Mouse (Mus musculus): Measurements from ENCODE around the gene Tgfbr3. TPM values are rescaled to one million over a fixed set of nuclear protein-coding genes. Genes with fewer than 3 reads are reported as not detected.

Gene Tgfbr3
- polyA plus RNA-seq, 1 experiment from 2014 or later, result 7.1 TPM

DNA sequence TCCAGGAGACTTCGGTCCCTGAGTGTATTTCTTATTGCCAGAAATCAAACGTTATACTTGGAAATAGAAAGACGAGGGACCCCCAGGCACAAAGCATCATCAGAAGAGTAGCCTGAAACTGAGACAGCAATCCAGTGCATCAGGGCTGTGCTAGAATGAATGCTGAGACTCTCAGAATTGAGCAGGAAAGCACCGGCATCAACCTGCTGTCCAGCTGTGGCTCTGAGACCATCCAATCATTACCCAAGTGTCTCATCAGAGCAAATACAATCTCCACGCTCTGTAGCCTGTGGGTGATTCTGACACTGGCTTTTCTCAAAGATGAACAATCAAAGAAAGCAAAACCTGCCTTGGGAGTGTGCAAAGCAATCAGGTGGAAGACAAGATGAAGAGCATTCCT lies 221.3 kb downstream of the Tgfbr3 start:
- ATAC-seq (ENCODE audit: low read depth), result no peak
- no peaks in the 10 kb centered on the region for H3K27me3 ChIP-seq

DNA sequence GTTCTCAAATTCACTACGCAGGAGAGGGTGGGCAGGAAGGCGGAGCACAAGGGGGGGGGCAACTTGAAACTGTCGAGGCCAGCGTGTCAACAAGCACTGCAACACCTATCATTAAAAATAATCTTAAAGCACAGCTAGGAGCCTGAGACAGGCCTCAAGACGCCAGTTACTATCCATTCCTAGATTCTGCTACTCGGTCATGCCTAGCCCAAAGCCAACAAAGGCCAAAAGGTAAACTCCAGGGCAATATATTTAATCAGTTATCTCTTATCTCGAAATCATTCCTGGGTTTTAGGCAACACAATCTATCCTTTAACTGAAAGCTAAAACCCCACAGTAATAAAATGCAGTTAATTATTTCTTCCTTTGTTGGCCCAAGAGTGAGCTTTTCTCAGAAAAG lies 221.9 kb downstream of the Tgfbr3 start:
- DNase-seq, result no peak
- H3K4me1 ChIP-seq (replicated peaks), result no peaks in the 10 kb centered on the region
- H3K4me2 ChIP-seq, result no peak overlapping the region
- no peaks in the 10 kb centered on the region for H3K36me3 ChIP-seq
- WGBS (ENCODE audit: insufficient replicate concordance), result 53% methylated on average over 7 of the region's 7 CpGs
- ATAC-seq (ENCODE audit: low read depth), result no peak
- H3K27ac ChIP-seq, result no peak overlapping the region
- no peak overlapping the region for H3K9ac ChIP-seq
- no peak overlapping the region for H3K4me3 ChIP-seq (replicated peaks)
- no peaks in the 10 kb centered on the region for H3K27me3 ChIP-seq
- no peaks in the 10 kb centered on the region for H3K9me3 ChIP-seq (replicated peaks)

More for the DNA sequence above, 221.3 kb downstream of the Tgfbr3 start:
- H3K9ac ChIP-seq, result no peak overlapping the region
- H3K9me3 ChIP-seq (replicated peaks), result no peaks in the 10 kb centered on the region
- no peak overlapping the region for H3K4me2 ChIP-seq
- H3K4me3 ChIP-seq (replicated peaks), result no peak overlapping the region
- no peak overlapping the region for H3K27ac ChIP-seq
- no peak for DNase-seq
- no peaks in the 10 kb centered on the region for H3K4me1 ChIP-seq (replicated peaks)
- no peaks in the 10 kb centered on the region for H3K36me3 ChIP-seq
- WGBS (ENCODE audit: insufficient replicate concordance), result 67% methylated on average over 5 of the region's 5 CpGs

DNA sequence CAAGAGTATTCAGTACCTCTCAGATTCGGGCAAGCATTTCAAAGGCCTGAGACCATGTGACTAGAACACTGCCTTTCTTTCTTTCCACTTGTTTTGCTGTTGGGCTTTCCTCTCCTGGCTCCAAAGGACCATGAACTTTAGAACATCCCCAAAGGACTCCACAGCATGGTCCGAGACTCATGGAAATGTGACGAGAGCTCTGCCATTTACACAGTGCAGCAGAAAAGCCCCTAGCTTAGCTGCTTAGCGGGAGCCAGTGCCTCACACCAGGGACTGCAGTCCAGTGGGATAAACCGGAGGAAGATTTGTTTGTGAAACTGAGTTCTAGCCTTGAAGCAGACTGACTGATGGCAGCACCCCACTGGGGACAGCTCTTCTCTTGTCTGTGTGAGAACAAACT lies 224.5 kb downstream of the Tgfbr3 start:
- Histone ChIP-seq H3K36me3 (no peaks in the 10 kb centered on the region), H3K4me1 (replicated peaks) (no peaks in the 10 kb centered on the region), H3K4me2 (no peak overlapping the region), H3K4me3 (replicated peaks) (no peak overlapping the region), H3K9ac (no peak overlapping the region), H3K27ac (no peak overlapping the region), H3K9me3 (replicated peaks) (no peaks in the 10 kb centered on the region), H3K27me3 (no peaks in the 10 kb centered on the region)
- DNase-seq (no peak), ATAC-seq (ENCODE audit: low read depth) (no peak)
- WGBS (ENCODE audit: insufficient replicate concordance), result 66% methylated on average over 5 of the region's 5 CpGs

GRCm38 (mm10) chr5:107062229-107062852 lies 227.1 kb downstream of the Tgfbr3 start:
- H3K4me1 ChIP-seq (replicated peaks), result no peaks in the 10 kb centered on the region
- H3K4me2 ChIP-seq, result no peak overlapping the region
- H3K36me3 ChIP-seq, result no peaks in the 10 kb centered on the region
- no peaks in the 10 kb centered on the region for H3K9me3 ChIP-seq (replicated peaks)
- no peak for ATAC-seq (ENCODE audit: low read depth)
- no peak overlapping the region for H3K9ac ChIP-seq
- no peak overlapping the region for H3K4me3 ChIP-seq (replicated peaks)
- no peaks in the 10 kb centered on the region for H3K27me3 ChIP-seq
- DNase-seq, result no peak
- H3K27ac ChIP-seq, result no peak overlapping the region
- WGBS (ENCODE audit: insufficient replicate concordance), result 62% methylated on average over 12 of the region's 12 CpGs

DNA sequence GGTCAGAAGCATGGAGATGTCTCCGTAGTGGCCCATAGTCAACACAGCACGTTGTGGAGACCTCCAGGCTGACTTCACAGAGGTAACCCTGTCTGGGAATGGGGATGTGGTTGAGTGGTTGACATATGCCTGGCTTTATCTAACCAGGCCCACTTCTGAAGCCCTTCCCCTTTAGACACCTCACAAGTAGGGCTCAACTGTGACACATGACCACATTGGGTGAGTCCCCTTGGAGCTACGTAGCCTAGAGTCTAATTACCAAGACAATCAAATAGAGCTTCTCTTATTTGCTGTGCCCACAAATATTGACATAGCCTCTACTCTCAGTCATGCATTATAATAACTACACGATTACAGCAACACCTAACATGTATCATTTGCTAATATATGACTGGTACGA lies 229.9 kb downstream of the Tgfbr3 start:
- Histone ChIP-seq H3K27me3 (no peaks in the 10 kb centered on the region; the same call in 1 of the 2 replicates), H3K4me1 (replicated peaks) (peaks cover 8% of the 10 kb centered on the region), H3K9ac (no peak overlapping the region), H3K36me3 (no peaks in the 10 kb centered on the region), H3K4me2 (no peak overlapping the region), H3K9me3 (replicated peaks) (no peaks in the 10 kb centered on the region), H3K27ac (no peak overlapping the region), H3K4me3 (replicated peaks) (no peak overlapping the region)
- 46% methylated on average over 5 of the region's 5 CpGs for WGBS (ENCODE audit: insufficient replicate concordance)
- ATAC-seq (ENCODE audit: low read depth) (0 out of 2 replicates have a peak, but pooled peaks have one; percentile 15), DNase-seq (no peak)

DNA sequence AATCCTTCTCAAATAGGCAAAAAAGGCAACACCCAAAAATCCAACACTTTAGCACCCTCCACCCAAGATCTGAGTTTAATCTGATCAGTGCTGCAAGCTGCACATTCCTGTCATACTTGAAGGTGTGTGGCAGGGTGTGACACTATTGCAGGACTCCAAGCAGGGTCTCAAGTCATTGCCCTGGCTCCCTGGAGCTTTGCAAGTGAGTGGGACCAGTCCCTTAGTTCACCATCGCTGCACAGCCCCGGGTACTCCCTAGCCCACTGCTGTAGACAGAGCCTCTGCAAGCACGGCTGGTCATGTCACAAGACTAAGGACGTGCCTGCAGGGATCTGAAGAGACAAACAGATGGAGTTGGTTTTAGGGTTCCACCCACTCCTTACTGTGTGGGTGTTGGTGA lies 230.8 kb downstream of the Tgfbr3 start:
- Histone ChIP-seq H3K27me3 (no peaks in the 10 kb centered on the region; the same call in 1 of the 2 replicates), H3K9me3 (replicated peaks) (no peaks in the 10 kb centered on the region), H3K27ac (no peak overlapping the region), H3K4me2 (no peak overlapping the region), H3K36me3 (no peaks in the 10 kb centered on the region), H3K4me3 (replicated peaks) (no peak overlapping the region), H3K9ac (no peak overlapping the region), H3K4me1 (replicated peaks) (peaks cover 8% of the 10 kb centered on the region)
- no peak for DNase-seq
- no peak for ATAC-seq (ENCODE audit: low read depth)
- 68% methylated on average over 4 of the region's 4 CpGs for WGBS (ENCODE audit: insufficient replicate concordance)

Other genes with a start within 250 kb of the Tgfbr3 start
- gene Brdt, start 41.5 kb upstream of the Tgfbr3 start, polyA plus RNA-seq (2015; fragmentation: Nextera tagmentation; extraction: Ambion mirVana), result 0.18 and 0.19 TPM in 2 replicates
- 0.17 TPM in 1 of 2 replicates, not detected in the other for gene Ephx4, start 113.1 kb upstream of the Tgfbr3 start, polyA plus RNA-seq (2015; fragmentation: Nextera tagmentation; extraction: Ambion mirVana)
- gene Lpcat2b, start 141.9 kb upstream of the Tgfbr3 start, polyA plus RNA-seq (2015; fragmentation: Nextera tagmentation; extraction: Ambion mirVana), result not detected in 2 replicates
- 1.1 and 1.5 TPM in 2 replicates for gene Btbd8, start 148.4 kb upstream of the Tgfbr3 start, polyA plus RNA-seq (2015; fragmentation: Nextera tagmentation; extraction: Ambion mirVana)
- gene Gm42669, start 218.0 kb upstream of the Tgfbr3 start, polyA plus RNA-seq (2015; fragmentation: Nextera tagmentation; extraction: Ambion mirVana), result 0.05 and 0.08 TPM in 2 replicates
- gene 1700028K03Rik, start 245.1 kb upstream of the Tgfbr3 start, polyA plus RNA-seq (2015; fragmentation: Nextera tagmentation; extraction: Ambion mirVana), result 0.01 and 0.07 TPM in 2 replicates

All from liver, embryonic 13.5 days (tissue).